Mouse (Mus musculus) spleen, postnatal 14 days (tissue): Measurements from ENCODE around the gene Cyp4f18.
"Not testable (repeated sequence)": the region's sequence is repeated elsewhere in the genome, so short reads cannot be mapped to it uniquely, and the experiment has no call there.

ENCODE experiments used
- DNase-seq, 2 experiments: peaks; one replicate each; pipeline ENCODE4 v3.0.0; 2021 to 2022; ENCODE audit warnings: low spot score in 2 of 2

Cyp4f18 gene

GRCm38 (mm10) chr8:71981032-71981431 is 28.4 kb downstream of the Cyp4f18 start:
- no peak for DNase-seq

- no peak for DNase-seq
Measured at GRCm38 (mm10) chr8:71974211-71974610, 35.2 kb downstream of the Cyp4f18 start.

GRCm38 (mm10) chr8:71971945-71972344 is 37.5 kb downstream of the Cyp4f18 start:
- DNase-seq, result no peak

GRCm38 (mm10) chr8:71968636-71969035 is 40.8 kb downstream of the Cyp4f18 start:
- DNase-seq, result no peak

GRCm38 (mm10) chr8:71968100-71968499 is 41.3 kb downstream of the Cyp4f18 start:
- DNase-seq, result no peak

- DNase-seq, result no peak
Measured at GRCm38 (mm10) chr8:71967261-71967660, 42.2 kb downstream of the Cyp4f18 start.

GRCm38 (mm10) chr8:71966411-71966810 is 43.0 kb downstream of the Cyp4f18 start:
- DNase-seq, result no peak

GRCm38 (mm10) chr8:71965166-71965565 is 44.3 kb downstream of the Cyp4f18 start:
- no peak for DNase-seq

- no peak for DNase-seq
Measured at GRCm38 (mm10) chr8:71964051-71964450, 45.4 kb downstream of the Cyp4f18 start.

- DNase-seq, result no peak
Measured at GRCm38 (mm10) chr8:71961796-71962195, 47.6 kb downstream of the Cyp4f18 start.

- no peak for DNase-seq
Measured at GRCm38 (mm10) chr8:71960483-71960882, 48.9 kb downstream of the Cyp4f18 start.

- no peak for DNase-seq
Measured at GRCm38 (mm10) chr8:71954666-71955065, 54.8 kb downstream of the Cyp4f18 start.

- not testable (repeated sequence) for DNase-seq
Measured at GRCm38 (mm10) chr8:71952961-71953700, 56.3 kb downstream of the Cyp4f18 start.

GRCm38 (mm10) chr8:71952489-71952888 is 56.9 kb downstream of the Cyp4f18 start:
- no peak for DNase-seq

- no peak for DNase-seq
Measured at GRCm38 (mm10) chr8:71951436-71952161, 57.8 kb downstream of the Cyp4f18 start.

- DNase-seq, result peak; percentile 97 to 98
Measured at GRCm38 (mm10) chr8:71950482-71951221, 58.8 kb downstream of the Cyp4f18 start, which contains the start of gene Zfp961. Zfp961 (plus strand) TSS chr8:71951038.

- DNase-seq, result no peak
Measured at GRCm38 (mm10) chr8:71948624-71949023, 60.8 kb downstream of the Cyp4f18 start.

- DNase-seq, result no peak
Measured at GRCm38 (mm10) chr8:71941776-71942175, 67.7 kb downstream of the Cyp4f18 start.

- DNase-seq, result peak; percentile 21 to 49
Measured at GRCm38 (mm10) chr8:71940293-71941208, 68.9 kb downstream of the Cyp4f18 start.
